Mouse (Mus musculus): ENCODE results near the gene Faap24. TPM values are rescaled to one million over a fixed set of nuclear protein-coding genes. Genes with fewer than 3 reads are reported as not detected.

Faap24 gene
- polyA plus RNA-seq, 2 experiments, result 5.7 to 13.0 TPM

GRCm38 (mm10) chr7:35347918-35348700 is 48.5 kb downstream of the Faap24 start:
- H3K4me3 ChIP-seq (replicated peaks; ENCODE audit: low read length), result no peak overlapping the region
- ATAC-seq (ENCODE audit: low FRiP score, low read depth), result no peak
- H3K27me3 ChIP-seq (ENCODE audit: control insufficient read depth, insufficient read depth, low read length), result no peaks in the 10 kb centered on the region
- H3K27ac ChIP-seq (replicated peaks; ENCODE audit: low read depth, low read length), result no peak overlapping the region
- no peak for DNase-seq (ENCODE audit: low spot score)
- no peak for TF ChIP-seq POLR2A (IDR thresholded peaks at IDR 0.05; ENCODE audit: borderline replicate concordance, extremely low read depth, insufficient read depth, insufficient read length)
- H3K4me2 ChIP-seq (replicated peaks; ENCODE audit: low read depth, low read length, severe bottlenecking), result no peak overlapping the region
- H3K9ac ChIP-seq (ENCODE audit: low read depth, low read length, severe bottlenecking), result no peak overlapping the region
- H3K36me3 ChIP-seq (ENCODE audit: control insufficient read depth, insufficient read depth, low read length), result no peaks in the 10 kb centered on the region
- no peaks in the 10 kb centered on the region for H3K4me1 ChIP-seq (ENCODE audit: control insufficient read depth, insufficient read depth, low read length)
- H3K9me3 ChIP-seq (ENCODE audit: control insufficient read depth, low read length), result no peaks in the 10 kb centered on the region
- WGBS, result 71% methylated on average over 18 of the region's 18 CpGs

GRCm38 (mm10) chr7:35344785-35345330 is 51.8 kb downstream of the Faap24 start:
- Histone ChIP-seq H3K4me1 (ENCODE audit: control insufficient read depth, insufficient read depth, low read length) (no peaks in the 10 kb centered on the region), H3K9me3 (ENCODE audit: control insufficient read depth, low read length) (no peaks in the 10 kb centered on the region), H3K27ac (replicated peaks; ENCODE audit: low read depth, low read length) (no peak overlapping the region), H3K4me3 (replicated peaks; ENCODE audit: low read length) (no peak overlapping the region), H3K36me3 (ENCODE audit: control insufficient read depth, insufficient read depth, low read length) (no peaks in the 10 kb centered on the region), H3K4me2 (replicated peaks; ENCODE audit: low read depth, low read length, severe bottlenecking) (no peak overlapping the region), H3K9ac (ENCODE audit: low read depth, low read length, severe bottlenecking) (no peak overlapping the region), H3K27me3 (ENCODE audit: control insufficient read depth, insufficient read depth, low read length) (no peaks in the 10 kb centered on the region)
- no peak for DNase-seq (ENCODE audit: low spot score)
- WGBS, result 96% methylated on average over 5 of the region's 5 CpGs
- TF ChIP-seq POLR2A (IDR thresholded peaks at IDR 0.05; ENCODE audit: borderline replicate concordance, extremely low read depth, insufficient read depth, insufficient read length), result no peak
- no peak for ATAC-seq (ENCODE audit: low FRiP score, low read depth)

GRCm38 (mm10) chr7:35342498-35342897 is 54.1 kb downstream of the Faap24 start:
- no peak overlapping the region for H3K4me3 ChIP-seq (replicated peaks; ENCODE audit: low read length)
- 75% methylated on average over 4 of the region's 4 CpGs for WGBS
- no peaks in the 10 kb centered on the region for H3K27me3 ChIP-seq (ENCODE audit: control insufficient read depth, insufficient read depth, low read length)
- H3K9me3 ChIP-seq (ENCODE audit: control insufficient read depth, low read length), result no peaks in the 10 kb centered on the region
- no peaks in the 10 kb centered on the region for H3K4me1 ChIP-seq (ENCODE audit: control insufficient read depth, insufficient read depth, low read length)
- no peak overlapping the region for H3K9ac ChIP-seq (ENCODE audit: low read depth, low read length, severe bottlenecking)
- no peaks in the 10 kb centered on the region for H3K36me3 ChIP-seq (ENCODE audit: control insufficient read depth, insufficient read depth, low read length)
- no peak for TF ChIP-seq POLR2A (IDR thresholded peaks at IDR 0.05; ENCODE audit: borderline replicate concordance, extremely low read depth, insufficient read depth, insufficient read length)
- ATAC-seq (ENCODE audit: low FRiP score, low read depth), result no peak
- H3K4me2 ChIP-seq (replicated peaks; ENCODE audit: low read depth, low read length, severe bottlenecking), result no peak overlapping the region
- no peak overlapping the region for H3K27ac ChIP-seq (replicated peaks; ENCODE audit: low read depth, low read length)
- DNase-seq (ENCODE audit: low spot score), result no peak

Other genes with a start within 250 kb of the Faap24 start
- 7.5 and 9.1 TPM in 2 replicates for gene Slc7a10, start 210.5 kb downstream of the Faap24 start, polyA plus RNA-seq (2012; rRNA removed)
- gene Slc7a10, start 210.5 kb downstream of the Faap24 start, polyA plus RNA-seq (2014; fragmentation: Nextera tagmentation; extraction: Ambion mirVana), result 2.7 and 3.2 TPM in 2 replicates
- 31.7 and 43.3 TPM in 2 replicates for gene Lrp3, start 181.3 kb downstream of the Faap24 start, polyA plus RNA-seq (2012; rRNA removed)
- 11.7 and 12.7 TPM in 2 replicates for gene Lrp3, start 181.3 kb downstream of the Faap24 start, polyA plus RNA-seq (2014; fragmentation: Nextera tagmentation; extraction: Ambion mirVana)
- gene Gpatch1, start 78.4 kb downstream of the Faap24 start, polyA plus RNA-seq (2012; rRNA removed), result 10.2 and 12.8 TPM in 2 replicates
- 15.8 and 21.2 TPM in 2 replicates for gene Gpatch1, start 78.4 kb downstream of the Faap24 start, polyA plus RNA-seq (2014; fragmentation: Nextera tagmentation; extraction: Ambion mirVana)
- 1.8 and 2.5 TPM in 2 replicates for gene Rhpn2, start 62.7 kb downstream of the Faap24 start, polyA plus RNA-seq (2012; rRNA removed)
- gene Rhpn2, start 62.7 kb downstream of the Faap24 start, polyA plus RNA-seq (2014; fragmentation: Nextera tagmentation; extraction: Ambion mirVana), result 1.7 and 2.0 TPM in 2 replicates
- 25.8 and 32.9 TPM in 2 replicates for gene Cep89, start 199 bp upstream of the Faap24 start, polyA plus RNA-seq (2012; rRNA removed)
- gene Cep89, start 199 bp upstream of the Faap24 start, polyA plus RNA-seq (2014; fragmentation: Nextera tagmentation; extraction: Ambion mirVana), result 25.7 and 28.0 TPM in 2 replicates
- 0.59 and 0.70 TPM in 2 replicates for gene Slc7a9, start 52.0 kb upstream of the Faap24 start, polyA plus RNA-seq (2012; rRNA removed)
- 0.50 TPM in 1 of 2 replicates, not detected in the other for gene Slc7a9, start 52.0 kb upstream of the Faap24 start, polyA plus RNA-seq (2014; fragmentation: Nextera tagmentation; extraction: Ambion mirVana)
- 0.14 and 0.63 TPM in 2 replicates for gene Tdrd12, start 140.9 kb upstream of the Faap24 start, polyA plus RNA-seq (2012; rRNA removed)
- gene Tdrd12, start 140.9 kb upstream of the Faap24 start, polyA plus RNA-seq (2014; fragmentation: Nextera tagmentation; extraction: Ambion mirVana), result 0.26 and 0.55 TPM in 2 replicates
- 19.8 and 25.8 TPM in 2 replicates for gene Nudt19, start 159.5 kb upstream of the Faap24 start, polyA plus RNA-seq (2012; rRNA removed)
- gene Nudt19, start 159.5 kb upstream of the Faap24 start, polyA plus RNA-seq (2014; fragmentation: Nextera tagmentation; extraction: Ambion mirVana), result 48.5 and 49.0 TPM in 2 replicates
- 1.4 and 1.5 TPM in 2 replicates for gene Rgs9bp, start 188.7 kb upstream of the Faap24 start, polyA plus RNA-seq (2012; rRNA removed)
- 0.99 and 1.1 TPM in 2 replicates for gene Rgs9bp, start 188.7 kb upstream of the Faap24 start, polyA plus RNA-seq (2014; fragmentation: Nextera tagmentation; extraction: Ambion mirVana)
- 50.8 and 52.2 TPM in 2 replicates for gene Ankrd27, start 189.4 kb upstream of the Faap24 start, polyA plus RNA-seq (2012; rRNA removed)
- gene Ankrd27, start 189.4 kb upstream of the Faap24 start, polyA plus RNA-seq (2014; fragmentation: Nextera tagmentation; extraction: Ambion mirVana), result 45.8 and 47.6 TPM in 2 replicates